Mouse (Mus musculus) erythroblast, embryonic 14.5 days (primary cell): ENCODE measurements around the gene Gcc2.
"Not testable (repeated sequence)": the region's sequence is repeated elsewhere in the genome, so short reads cannot be mapped to it uniquely, and the experiment has no call there.

Source experiments
- GATA1 ChIP-seq: IDR thresholded peaks from 2 replicates; pipeline ENCODE4 v1.6.1; 2012; ENCODE audit warnings: low read length, inconsistent platforms, mixed read lengths
- TAL1 ChIP-seq: IDR thresholded peaks from 3 replicates; pipeline ENCODE4 v1.6.1; 2012; ENCODE audit warnings: low read length, inconsistent platforms, mixed read lengths

- not testable (repeated sequence) for TF ChIP-seq GATA1, TAL1
These were observed 30.2 kb upstream of the Gcc2 start, which contains the start of gene AW822073 for GRCm38 (mm10) chr10:58224827-58225785.
